Mouse (Mus musculus): ENCODE measurements around the gene Gm3147. TPM values are rescaled to one million over a fixed set of nuclear protein-coding genes. Genes with fewer than 3 reads are reported as not detected.
"Not testable (repeated sequence)": the region's sequence is repeated elsewhere in the genome, so short reads cannot be mapped to it uniquely, and the experiment has no call there.

The Gm3147 gene
- not detected in 2 replicates for polyA plus RNA-seq (2016; fragmentation: Nextera tagmentation; extraction: Ambion mirVana)

- not testable (repeated sequence) for H3K9me3 ChIP-seq; DNase-seq (ENCODE audit: low spot score); H3K36me3 ChIP-seq; H3K27ac ChIP-seq; H3K4me3 ChIP-seq; H3K4me1 ChIP-seq (replicated peaks); H3K27me3 ChIP-seq (ENCODE audit: insufficient read depth, poor library complexity, severe bottlenecking)
- no CpG with 5 or more reads among the region's 1 CpGs for WGBS
Measured at GRCm38 (mm10) chr5:94616242-94616641, at the start of gene Gm3147. TSS of gene Gm3147 (minus strand) at chr5:94616342.

GRCm38 (mm10) chr5:94648082-94648481 is 31.9 kb upstream of the Gm3147 start, which contains the start of gene Gm6205:
TSS of gene Gm6205 (plus strand) at chr5:94648382.
- not testable (repeated sequence) for DNase-seq (ENCODE audit: low spot score); H3K9me3 ChIP-seq; H3K36me3 ChIP-seq

GRCm38 (mm10) chr5:94623679-94624078 is 7.5 kb upstream of the Gm3147 start, which contains the start of gene Gm6509:
TSS of gene Gm6509 (plus strand) at chr5:94623979.
- not testable (repeated sequence) for H3K4me1 ChIP-seq (replicated peaks); H3K27ac ChIP-seq; H3K9me3 ChIP-seq; H3K27me3 ChIP-seq (ENCODE audit: insufficient read depth, poor library complexity, severe bottlenecking); H3K4me3 ChIP-seq; DNase-seq (ENCODE audit: low spot score); H3K36me3 ChIP-seq
- no CpG with 5 or more reads among the region's 2 CpGs for whole genome bisulfite sequencing

More at GRCm38 (mm10) chr5:94648082-94648481, 31.9 kb upstream of the Gm3147 start, which contains the start of gene Gm6205:
- not testable (repeated sequence) for H3K4me1 ChIP-seq (replicated peaks); H3K27ac ChIP-seq; H3K4me3 ChIP-seq; H3K27me3 ChIP-seq (ENCODE audit: insufficient read depth, poor library complexity, severe bottlenecking)
- no CpG with 5 or more reads among the region's 2 CpGs for WGBS

Other genes starting within 250 kb of the Gm3147 start
- not detected in 2 replicates for gene Gm7682, start 170.6 kb downstream of the Gm3147 start, polyA plus RNA-seq (2016; fragmentation: Nextera tagmentation; extraction: Ambion mirVana)
- not detected in 2 replicates for gene Gm3139, start 90.1 kb downstream of the Gm3147 start, polyA plus RNA-seq (2016; fragmentation: Nextera tagmentation; extraction: Ambion mirVana)
- not detected in 2 replicates for gene Gm6509, start 7.6 kb upstream of the Gm3147 start, polyA plus RNA-seq (2016; fragmentation: Nextera tagmentation; extraction: Ambion mirVana)
- not detected in 2 replicates for gene Gm6205, start 32.0 kb upstream of the Gm3147 start, polyA plus RNA-seq (2016; fragmentation: Nextera tagmentation; extraction: Ambion mirVana)
- gene Gm3183, start 249.1 kb upstream of the Gm3147 start, polyA plus RNA-seq (2016; fragmentation: Nextera tagmentation; extraction: Ambion mirVana) = not detected in 2 replicates

Measured in hindbrain, embryonic 10.5 days (tissue).